Mouse (Mus musculus): Measurements from ENCODE around the gene Wnt2. TPM values are rescaled to one million over a fixed set of nuclear protein-coding genes. Genes with fewer than 3 reads are reported as not detected.

Gene Wnt2
- total RNA-seq, 2 experiments from 2014 or later: 1.1 to 1.2 TPM

Other genes starting within 250 kb of the Wnt2 start
- not detected for gene Asz1, start 78.5 kb upstream of the Wnt2 start, total RNA-seq (2021)
- under 1 TPM; 0.24 to 0.29 TPM for gene Cftr, start 140.1 kb upstream of the Wnt2 start, total RNA-seq (2021)